Mouse (Mus musculus) ES-E14 (cell line): ENCODE data around the gene Diaph3. TPM values are rescaled to one million over a fixed set of nuclear protein-coding genes. Genes with fewer than 3 reads are reported as not detected.

ENCODE experiments used
- DNase-seq: peaks from one replicate; pipeline ENCODE4 v3.0.0-alpha.2; 2013; ENCODE audit warnings: low read depth, low spot score
- H3K27ac ChIP-seq: 2 replicates; pipeline ENCODE4 v1.5.1; 2012; ENCODE audit warnings: low read depth, mild to moderate bottlenecking, low read length, moderate library complexity, mixed read lengths; ENCODE audit not compliant: poor library complexity, insufficient read depth, severe bottlenecking
- H3K36me3 ChIP-seq: 2 replicates; pipeline ENCODE4 v1.6.1; 2012; ENCODE audit warnings: mild to moderate bottlenecking, low read length, moderate library complexity, mixed read lengths; ENCODE audit not compliant: control insufficient read depth, poor library complexity, insufficient read depth, severe bottlenecking
- H3K4me1 ChIP-seq, 2 experiments: fragments of 150-350 bp in 1 of 2; sonication (generic) in 1 of 2; 2 replicates each; pipeline ENCODE4 v1.6.1; 2012; ENCODE audit warnings: low read length in 2 of 2, mild to moderate bottlenecking in 1 of 2, mixed read lengths in 1 of 2; ENCODE audit not compliant: control insufficient read depth in 2 of 2, insufficient read depth in 2 of 2, poor library complexity in 1 of 2
- H3K4me3 ChIP-seq, 2 experiments: fragments of 150-350 bp in 1 of 2; sonication (generic) in 1 of 2; 2 replicates each; pipeline ENCODE4 v1.5.1; 2012; ENCODE audit warnings: low read length in 2 of 2, low read depth in 1 of 2, mild to moderate bottlenecking in 1 of 2, mixed read lengths in 1 of 2; ENCODE audit not compliant: insufficient read depth in 1 of 2, poor library complexity in 1 of 2, severe bottlenecking in 1 of 2
- H3K9ac ChIP-seq: 2 replicates; pipeline ENCODE4 v1.6.1; 2012; ENCODE audit warnings: low read depth, mild to moderate bottlenecking, low read length, mixed read lengths; ENCODE audit not compliant: poor library complexity, insufficient read depth, severe bottlenecking
- H3K9me3 ChIP-seq: fragments of 150-350 bp; sonication (generic); 2 replicates; pipeline ENCODE4 v1.6.1; 2012; ENCODE audit warnings: low read depth, mild to moderate bottlenecking, low read length; ENCODE audit not compliant: control insufficient read depth, insufficient read depth
- CHD2 ChIP-seq: IDR thresholded peaks from 2 replicates; pipeline ENCODE4 v1.6.1; 2014; ENCODE audit warnings: mild to moderate bottlenecking, low read depth, low read length, inconsistent platforms
- HCFC1 ChIP-seq: IDR thresholded peaks from 2 replicates; pipeline ENCODE4 v1.6.1; 2012; ENCODE audit warnings: low read length, inconsistent platforms, borderline replicate concordance; ENCODE audit not compliant: insufficient read depth
- MAFK ChIP-seq: IDR thresholded peaks from 2 replicates; pipeline ENCODE4 v1.6.1; 2014; ENCODE audit warnings: mild to moderate bottlenecking, low read depth, low read length, inconsistent platforms; ENCODE audit not compliant: insufficient read depth
- ZC3H11A ChIP-seq: IDR thresholded peaks from 2 replicates; pipeline ENCODE4 v1.6.1; 2012; ENCODE audit warnings: low read depth, mild to moderate bottlenecking, inconsistent platforms, low read length, borderline replicate concordance
- ZNF384 ChIP-seq: IDR thresholded peaks from 2 replicates; pipeline ENCODE4 v1.6.1; 2012; ENCODE audit warnings: low read depth, low read length, inconsistent platforms
- in situ Hi-C, 2 experiments: fragments of 600-800 bp; cut with MboI; formaldehyde crosslinking; loops; one replicate each; pipeline ENCODE4 v1.15.1; 2025; ENCODE audit warnings: low sequenced_read_pairs in 2 of 2, inconsistent platforms in 1 of 2; ENCODE audit not compliant: unreplicated experiment in 2 of 2
- total RNA-seq: library from RNA; depleted of rRNA; stranded (reverse); fragments of 300-350 nt; gene quantifications from 2 replicates; pipeline ENCODE4 v1.2.3, GENCODE M21; 2012

The Diaph3 gene
- total RNA-seq, 1 experiment = 13.1 TPM

DNA sequence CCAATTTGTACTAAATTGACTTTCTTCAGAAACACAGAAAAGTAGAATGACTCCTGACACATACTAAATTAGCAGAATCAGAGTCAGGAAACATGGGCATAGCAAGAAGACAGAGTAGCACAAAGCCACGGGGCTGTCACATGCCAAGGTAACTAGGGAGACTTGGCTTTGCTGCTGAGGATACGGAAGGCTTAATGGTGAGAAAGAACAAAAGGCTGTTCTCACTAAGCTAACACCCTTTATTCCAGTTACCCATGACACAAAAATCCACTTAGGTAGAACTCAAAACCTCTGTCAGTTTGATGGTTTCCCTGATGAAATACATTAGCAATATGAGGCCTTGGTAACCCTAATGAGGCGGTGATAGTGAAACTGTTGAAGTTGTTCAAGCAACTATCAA is 273.9 kb downstream of the Diaph3 start:
- in situ Hi-C loops = no loop called here
- H3K36me3 ChIP-seq = no peaks in the 10 kb centered on the region
- TF ChIP-seq MAFK (no peak), ZNF384 (no peak), HCFC1 (no peak), ZC3H11A (no peak), CHD2 (no peak)
- H3K9ac ChIP-seq = no peak overlapping the region
- no peak overlapping the region for H3K4me3 ChIP-seq
- H3K4me1 ChIP-seq = no peaks in the 10 kb centered on the region
- DNase-seq = no peak
- H3K9me3 ChIP-seq = no peaks in the 10 kb centered on the region
- H3K27ac ChIP-seq = no peak overlapping the region

DNA sequence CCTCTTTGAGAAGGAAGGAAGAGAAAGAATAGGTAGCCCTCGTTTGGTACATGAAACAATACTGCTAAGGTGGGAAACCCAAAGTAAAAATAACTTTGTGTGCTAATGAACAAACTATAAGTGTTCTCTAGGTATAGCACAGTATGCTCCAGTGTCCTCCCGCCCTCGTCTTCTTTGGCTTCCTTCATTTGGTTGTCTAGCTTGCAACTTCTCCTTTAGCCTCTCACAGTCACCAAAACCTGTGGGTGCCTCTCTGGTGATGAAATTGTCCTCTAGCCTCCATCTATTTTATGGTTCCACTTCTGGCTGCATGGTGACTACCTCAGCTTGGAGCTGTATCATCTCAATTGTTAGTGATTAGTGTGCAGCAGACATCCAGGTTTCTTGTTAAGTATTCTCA is 277.0 kb downstream of the Diaph3 start:
- H3K4me3 ChIP-seq = no peak overlapping the region
- no peak overlapping the region for H3K27ac ChIP-seq
- H3K9me3 ChIP-seq = no peaks in the 10 kb centered on the region
- no peaks in the 10 kb centered on the region for H3K36me3 ChIP-seq
- H3K9ac ChIP-seq = no peak overlapping the region
- H3K4me1 ChIP-seq = no peaks in the 10 kb centered on the region
- in situ Hi-C loops = no loop called here
- DNase-seq = no peak
- no peak for TF ChIP-seq MAFK
- TF ChIP-seq ZC3H11A = no peak
- no peak for TF ChIP-seq ZNF384
- no peak for TF ChIP-seq HCFC1
- no peak for TF ChIP-seq CHD2

DNA sequence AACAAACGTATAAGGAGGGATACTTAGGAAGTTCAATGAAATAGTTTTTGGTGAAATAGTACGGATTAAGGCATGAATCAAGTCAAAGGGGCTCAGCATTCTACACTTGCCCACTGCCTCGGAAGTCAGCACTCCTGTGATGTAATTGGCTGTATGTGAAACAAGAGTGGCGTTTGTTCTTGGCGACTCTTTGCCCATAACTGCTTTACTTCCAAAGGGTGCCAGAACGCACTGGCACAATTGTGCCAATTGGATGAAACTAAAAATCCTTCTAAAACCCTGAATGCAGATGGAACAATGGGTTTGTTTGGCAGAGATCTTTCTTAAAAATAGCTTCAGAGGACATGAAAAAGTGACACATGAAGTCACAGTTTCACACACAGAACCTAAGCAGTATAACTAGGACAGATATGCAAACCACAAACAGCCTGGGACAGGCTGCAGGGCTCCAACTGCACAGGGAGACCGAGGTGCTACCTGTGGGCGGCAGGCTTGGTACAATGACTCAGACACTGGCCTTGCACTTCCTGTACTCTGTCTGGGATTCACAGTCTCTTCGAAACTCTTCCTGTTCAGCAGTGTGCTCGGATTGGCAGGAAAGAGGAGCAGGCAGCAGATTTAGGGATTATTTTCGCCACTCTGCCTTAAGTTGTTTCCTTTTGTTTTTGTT is 279.6 kb downstream of the Diaph3 start:
- Histone ChIP-seq H3K4me3 (no peak overlapping the region), H3K36me3 (no peaks in the 10 kb centered on the region), H3K4me1 (no peaks in the 10 kb centered on the region), H3K9me3 (no peaks in the 10 kb centered on the region), H3K9ac (no peak overlapping the region), H3K27ac (no peak overlapping the region)
- in situ Hi-C loops = no loop called here
- no peak for DNase-seq
- no peak for TF ChIP-seq CHD2
- no peak for TF ChIP-seq ZNF384
- TF ChIP-seq HCFC1 = no peak
- no peak for TF ChIP-seq ZC3H11A
- no peak for TF ChIP-seq MAFK

DNA sequence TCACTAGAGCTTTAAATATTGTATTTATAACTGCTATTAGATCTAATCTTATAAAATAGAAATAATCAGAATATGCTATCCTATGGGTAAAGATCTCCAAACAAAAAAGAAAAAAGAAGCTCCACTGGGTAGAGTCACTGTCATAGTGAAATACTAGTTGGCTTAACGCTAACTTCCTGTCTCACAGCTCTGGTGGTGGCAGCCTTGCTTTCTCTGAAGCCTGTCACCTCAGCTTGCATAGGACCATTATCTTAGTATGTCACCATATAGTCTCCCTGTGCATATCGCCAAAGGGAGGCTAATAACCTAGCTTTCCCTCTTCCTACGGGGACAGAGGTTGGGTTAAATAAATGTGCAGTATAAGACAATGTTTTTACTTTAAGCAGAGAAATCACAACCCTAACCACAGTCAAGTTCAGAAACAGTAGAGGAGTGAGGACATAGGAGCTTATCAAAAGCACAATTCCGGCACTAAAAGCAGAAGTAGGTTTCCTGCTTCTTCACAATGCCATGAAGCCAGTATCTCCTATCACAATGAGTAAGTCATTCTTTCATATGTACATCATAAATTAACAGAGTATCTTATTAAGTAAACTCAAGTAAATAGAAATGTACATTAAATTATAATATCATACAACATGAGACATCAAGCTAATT is 293.8 kb downstream of the Diaph3 start:
- no peaks in the 10 kb centered on the region for H3K9me3 ChIP-seq
- in situ Hi-C loops = no loop called here
- DNase-seq = no peak
- no peaks in the 10 kb centered on the region for H3K4me1 ChIP-seq
- H3K27ac ChIP-seq = no peak overlapping the region
- H3K9ac ChIP-seq = no peak overlapping the region
- no peak for TF ChIP-seq HCFC1
- no peak for TF ChIP-seq CHD2
- TF ChIP-seq ZC3H11A = no peak
- TF ChIP-seq MAFK = no peak
- TF ChIP-seq ZNF384 = no peak
- no peak overlapping the region for H3K4me3 ChIP-seq
- H3K36me3 ChIP-seq = no peaks in the 10 kb centered on the region

DNA sequence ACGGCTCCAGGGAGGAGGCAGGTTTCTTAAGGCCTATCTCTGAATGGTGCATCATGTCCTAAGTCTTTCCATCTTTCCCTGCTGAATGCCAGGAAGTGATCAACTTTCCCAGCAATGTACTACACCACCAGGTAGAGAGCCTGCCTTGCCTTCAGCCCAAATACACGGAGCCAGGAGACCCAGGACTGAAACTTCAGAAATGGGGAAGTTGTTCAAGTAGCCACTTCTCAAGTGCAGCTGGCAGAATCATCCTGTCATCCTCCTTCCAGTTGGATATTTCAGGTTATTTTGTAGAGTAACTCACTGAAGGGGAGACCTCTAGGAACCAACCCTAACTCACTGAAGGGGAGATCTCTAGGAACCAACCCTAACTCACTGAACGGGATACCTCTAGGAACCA is 297.0 kb downstream of the Diaph3 start:
- Histone ChIP-seq H3K27ac (no peak overlapping the region), H3K9me3 (no peaks in the 10 kb centered on the region), H3K9ac (no peak overlapping the region), H3K4me3 (no peak overlapping the region), H3K36me3 (no peaks in the 10 kb centered on the region), H3K4me1 (no peaks in the 10 kb centered on the region)
- TF ChIP-seq ZC3H11A (no peak), MAFK (no peak), ZNF384 (no peak), HCFC1 (no peak), CHD2 (no peak)
- in situ Hi-C loops = no loop called here
- no peak for DNase-seq
